Mouse (Mus musculus) thymus, postnatal 36 days (tissue): ENCODE data around the gene Tmem163.

Experiments used
- DNase-seq, 2 experiments: peaks; one replicate each; pipeline ENCODE4 v3.0.0; 2022; ENCODE audit warnings: mixed read lengths in 2 of 2

Tmem163 gene

GRCm38 (mm10) chr1:127642976-127643769 lies 36.2 kb downstream of the Tmem163 start:
- DNase-seq, result no peak

DNA sequence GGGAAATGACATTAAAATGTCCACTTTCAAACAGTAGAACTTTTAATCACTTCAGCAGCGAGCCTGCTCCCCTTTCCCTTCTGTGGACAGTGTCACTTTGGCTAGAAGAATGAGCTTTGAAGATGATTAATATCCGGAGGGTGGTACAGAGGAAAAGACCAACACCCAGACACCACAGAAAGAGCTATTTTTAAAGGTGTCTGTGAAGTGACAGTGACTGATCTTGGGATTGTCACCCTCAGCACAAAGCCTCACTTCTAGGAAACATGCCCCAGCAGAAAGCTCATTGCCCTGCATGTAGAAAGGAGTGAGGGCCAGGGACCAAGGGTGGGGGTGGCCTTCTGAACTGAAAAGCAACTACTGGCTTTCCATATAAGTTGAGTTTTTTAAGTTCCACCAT lies 41.4 kb downstream of the Tmem163 start:
- no peak for DNase-seq

DNA sequence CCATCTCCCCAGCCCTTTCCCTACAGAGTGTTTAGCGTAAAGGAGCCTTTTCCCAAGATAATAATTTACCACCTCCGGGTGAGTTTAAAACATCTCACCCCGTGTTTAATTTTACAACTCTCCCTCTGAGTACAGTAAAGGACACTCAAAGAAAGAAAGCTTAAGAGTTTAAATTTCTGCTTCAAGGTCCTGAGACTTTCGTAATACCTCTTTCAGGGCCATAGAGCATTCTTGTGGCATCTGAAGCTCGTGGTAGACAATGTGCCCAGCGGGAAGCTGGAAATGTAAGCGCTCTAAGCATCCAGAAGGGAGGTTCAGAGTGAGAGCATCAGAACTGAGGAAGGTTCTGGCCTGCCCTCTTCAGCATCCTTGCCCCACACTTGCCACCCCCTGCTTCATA lies 52.2 kb downstream of the Tmem163 start:
- no peak for DNase-seq

DNA sequence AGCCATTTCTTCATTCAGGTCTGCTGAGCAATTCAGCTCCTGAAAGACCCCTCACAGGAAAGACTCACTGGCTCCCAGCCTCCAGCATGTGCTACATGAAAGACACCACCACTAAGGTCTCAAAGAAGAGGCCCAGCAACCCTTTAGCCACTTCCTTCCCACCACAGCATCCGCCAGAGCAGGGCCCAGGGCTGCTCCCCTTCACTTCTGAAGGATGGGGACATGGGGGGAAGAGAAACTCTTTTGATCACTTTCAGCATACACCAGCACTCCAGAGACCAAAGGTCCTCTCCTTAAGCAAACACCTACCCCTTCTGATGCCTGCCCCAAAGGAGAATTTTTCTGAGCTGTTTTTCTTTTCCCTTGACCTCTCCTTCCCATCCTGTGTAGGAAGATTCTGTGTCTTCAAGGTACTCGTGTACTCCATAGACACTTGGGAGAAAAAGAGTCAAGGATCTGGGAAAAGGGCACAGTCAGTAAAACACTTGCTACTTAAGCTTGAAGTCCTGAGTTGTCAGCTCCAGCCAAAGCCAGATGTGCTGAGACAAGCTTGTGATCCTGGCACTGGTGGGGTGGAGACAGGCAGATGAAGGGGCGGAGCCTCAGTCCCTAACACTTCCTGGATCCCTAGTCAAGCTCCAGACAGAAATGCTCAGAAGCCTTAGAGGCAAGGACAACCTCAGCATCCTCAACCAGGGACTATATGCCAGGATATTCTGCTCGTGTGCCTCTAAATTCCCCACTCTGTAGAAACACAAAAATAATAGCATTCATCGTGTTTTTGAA lies 53.6 kb downstream of the Tmem163 start:
- peak; percentile 50 to 63 for DNase-seq

DNA sequence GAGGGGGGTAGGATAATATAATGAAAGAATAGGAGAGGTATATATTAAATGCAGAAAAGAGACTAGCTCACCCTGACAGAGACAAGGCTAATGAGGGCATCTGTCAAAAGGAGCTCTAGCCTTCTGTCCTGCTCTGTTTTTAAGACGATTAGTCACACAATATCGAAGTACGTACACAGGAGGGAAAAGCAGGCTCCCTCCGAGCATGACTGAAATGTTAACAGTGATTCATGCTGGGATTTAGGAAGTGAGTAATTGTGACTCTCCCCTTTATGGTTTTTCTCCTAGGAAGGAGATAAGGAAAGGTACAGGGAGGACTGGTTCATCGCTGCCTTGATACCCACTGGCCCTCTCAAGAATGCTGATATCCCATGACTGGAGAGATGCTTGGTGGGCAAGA lies 57.0 kb downstream of the Tmem163 start:
- no peak for DNase-seq

GRCm38 (mm10) chr1:127619036-127619435 lies 60.3 kb downstream of the Tmem163 start:
- DNase-seq, result no peak

DNA sequence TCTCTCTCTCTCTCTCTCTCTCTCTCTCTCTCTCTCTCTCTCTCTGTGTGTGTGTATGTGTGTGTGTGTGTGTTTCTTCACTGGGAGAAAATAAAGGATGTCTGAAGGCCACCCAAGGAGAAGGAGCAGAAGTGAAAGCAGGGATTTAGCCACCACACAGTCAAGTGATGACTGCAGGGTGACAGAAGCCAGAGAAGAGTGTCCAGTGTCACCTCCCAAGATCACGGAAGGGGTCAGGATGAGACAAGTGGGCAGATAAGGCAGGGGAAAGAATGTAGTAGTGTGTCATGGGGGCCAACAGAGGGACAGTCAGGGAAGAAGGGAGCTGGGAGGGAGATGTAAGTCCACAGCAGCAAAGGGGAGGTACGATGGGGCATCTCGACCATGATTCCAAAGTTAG lies 69.0 kb downstream of the Tmem163 start:
- DNase-seq, result no peak

DNA sequence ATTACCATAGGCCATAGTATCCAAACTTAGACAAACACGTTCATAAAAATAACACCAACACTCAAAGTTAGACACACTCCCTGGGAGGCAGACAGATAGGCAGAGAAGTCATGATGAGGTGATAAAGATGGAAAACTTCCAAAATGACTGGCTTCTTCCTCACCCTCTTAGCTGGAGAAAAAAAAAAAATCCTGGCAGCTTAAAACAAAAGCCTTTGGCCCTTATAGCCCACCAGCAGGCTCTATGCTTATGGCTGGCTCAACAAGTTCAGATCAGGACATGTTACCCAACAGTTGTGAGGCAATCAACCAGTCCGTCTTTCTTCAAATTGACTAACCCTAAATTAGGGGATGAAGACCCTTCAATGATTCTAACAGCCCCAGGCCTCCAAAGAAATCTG lies 69.5 kb downstream of the Tmem163 start:
- DNase-seq, result no peak

- no peak for DNase-seq
Observed at GRCm38 (mm10) chr1:127608326-127608725, 71.0 kb downstream of the Tmem163 start.

DNA sequence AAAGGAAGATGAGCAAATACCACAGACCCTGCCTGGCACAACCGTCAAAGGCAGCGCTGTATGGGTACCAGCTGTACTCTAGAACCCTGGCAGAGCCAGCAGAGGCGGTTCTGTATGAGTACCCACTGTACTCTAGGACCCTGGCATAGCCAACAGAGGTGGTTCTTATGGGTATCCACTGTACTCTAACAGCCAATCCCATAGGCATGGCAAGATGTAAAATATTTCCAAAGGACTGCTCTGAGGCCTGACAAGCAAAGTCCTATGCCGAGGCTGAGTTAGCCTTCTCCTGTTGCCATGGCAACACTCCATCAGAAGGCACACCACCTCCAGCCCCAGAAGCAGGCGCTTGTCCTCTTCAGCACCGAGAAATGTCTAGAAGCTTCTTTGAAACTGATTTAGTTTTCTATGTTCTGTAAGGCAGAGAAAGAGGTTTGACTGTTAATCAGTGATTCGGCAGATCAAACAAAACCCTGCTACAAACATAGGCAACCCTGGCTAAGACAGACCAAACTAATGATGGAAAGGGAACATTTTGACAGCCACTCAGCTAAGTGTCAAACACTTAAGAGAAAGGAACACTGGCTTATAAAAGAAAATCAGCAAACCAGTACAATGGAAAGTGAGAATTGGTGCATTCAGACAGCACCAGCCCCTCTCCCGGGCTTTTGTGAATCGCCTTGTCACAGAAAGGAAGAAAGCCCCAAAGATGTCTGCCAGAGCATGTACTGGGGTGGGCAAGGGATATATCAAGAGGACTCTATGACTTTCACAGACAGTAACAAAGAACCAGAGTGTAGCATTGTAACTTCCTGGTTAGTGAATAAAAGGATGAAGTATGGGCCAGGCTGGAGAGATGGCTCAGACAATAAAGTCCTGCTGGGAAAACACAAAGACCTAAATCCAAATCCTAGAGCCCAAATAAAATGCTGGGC lies 75.4 kb downstream of the Tmem163 start:
- no peak for DNase-seq

DNA sequence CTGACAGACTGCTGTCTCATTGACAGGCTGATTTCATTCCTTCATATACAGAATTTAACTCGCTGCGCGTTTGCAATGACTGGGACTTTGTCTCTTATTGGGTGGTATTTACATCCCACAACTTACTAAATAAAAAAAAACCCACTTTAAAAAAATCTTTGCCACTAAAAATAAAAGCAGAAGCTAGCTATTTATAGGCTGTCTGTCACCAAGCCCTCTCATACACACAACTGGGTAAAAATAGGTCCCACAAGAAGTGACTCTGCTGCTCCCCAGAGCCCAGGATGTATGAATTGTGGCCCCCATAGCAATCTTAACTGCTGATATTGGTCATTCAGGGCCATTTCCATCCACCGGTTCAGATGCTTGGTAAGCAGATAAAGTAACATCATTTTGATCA lies 83.2 kb downstream of the Tmem163 start:
- no peak for DNase-seq

DNA sequence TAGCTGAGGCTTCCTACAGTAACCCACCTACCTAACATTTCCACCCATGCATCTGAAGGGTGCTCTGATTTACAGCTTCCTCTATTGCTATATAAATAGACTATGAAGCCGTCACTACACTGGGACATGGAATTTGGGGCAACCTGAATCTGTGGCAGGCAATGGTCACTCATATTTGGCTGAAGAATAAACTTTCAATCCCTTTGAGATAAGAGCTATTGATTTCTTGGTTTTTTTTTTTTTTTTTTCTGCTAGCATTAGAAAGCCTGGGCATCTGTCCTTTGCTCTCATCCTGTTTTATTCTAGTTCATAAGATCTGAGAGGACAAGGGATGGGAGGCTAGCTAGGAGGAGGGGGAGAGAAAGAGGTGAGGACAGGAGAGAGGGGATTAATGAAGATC lies 83.6 kb downstream of the Tmem163 start:
- no peak for DNase-seq

- DNase-seq, result no peak
Observed at GRCm38 (mm10) chr1:127589542-127589941, 89.8 kb downstream of the Tmem163 start.

GRCm38 (mm10) chr1:127587071-127587470 lies 92.3 kb downstream of the Tmem163 start:
- DNase-seq, result no peak

GRCm38 (mm10) chr1:127586156-127586555 lies 93.2 kb downstream of the Tmem163 start:
- no peak for DNase-seq

DNA sequence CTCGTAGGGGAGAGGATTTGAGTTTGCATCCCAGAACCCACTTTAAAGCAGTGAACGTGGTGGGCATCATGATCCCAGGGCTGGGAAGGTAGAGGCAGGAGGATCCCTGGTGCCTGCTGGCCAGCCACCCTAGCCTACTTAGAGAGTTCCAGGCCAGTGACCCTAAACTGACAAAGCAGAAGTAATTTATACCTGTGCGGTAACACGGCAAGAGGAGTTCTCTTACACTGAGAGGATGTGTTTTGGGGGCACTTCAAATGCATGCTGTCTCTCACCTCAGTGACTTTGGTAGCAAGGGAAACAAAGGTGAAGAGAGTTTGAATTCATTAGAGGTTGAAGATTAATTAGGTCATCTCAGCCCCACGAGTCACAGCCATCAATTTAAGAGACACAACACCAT lies 101.4 kb downstream of the Tmem163 start:
- no peak for DNase-seq

DNA sequence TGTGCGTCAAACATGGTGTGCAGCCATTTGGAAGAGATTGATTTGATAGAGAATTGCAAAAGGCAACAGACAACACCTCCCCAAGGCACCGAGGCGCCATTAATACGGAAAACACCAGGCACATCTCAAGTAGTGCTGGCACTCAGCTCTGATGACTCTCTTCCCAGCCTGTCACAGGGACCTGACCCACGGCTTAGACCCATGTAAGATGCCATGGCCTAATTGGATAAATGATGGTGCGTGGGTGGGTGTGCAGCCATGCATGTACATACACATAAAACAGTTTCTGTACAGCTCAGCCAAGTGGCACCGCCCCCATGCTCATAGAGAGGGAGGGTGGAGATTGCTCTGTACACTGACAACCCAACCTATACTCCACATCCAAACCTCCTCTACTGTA lies 102.3 kb downstream of the Tmem163 start:
- DNase-seq, result no peak

- DNase-seq, result no peak
Observed at GRCm38 (mm10) chr1:127576563-127576962, 102.8 kb downstream of the Tmem163 start.

GRCm38 (mm10) chr1:127576143-127576542 lies 103.2 kb downstream of the Tmem163 start:
- no peak for DNase-seq

DNA sequence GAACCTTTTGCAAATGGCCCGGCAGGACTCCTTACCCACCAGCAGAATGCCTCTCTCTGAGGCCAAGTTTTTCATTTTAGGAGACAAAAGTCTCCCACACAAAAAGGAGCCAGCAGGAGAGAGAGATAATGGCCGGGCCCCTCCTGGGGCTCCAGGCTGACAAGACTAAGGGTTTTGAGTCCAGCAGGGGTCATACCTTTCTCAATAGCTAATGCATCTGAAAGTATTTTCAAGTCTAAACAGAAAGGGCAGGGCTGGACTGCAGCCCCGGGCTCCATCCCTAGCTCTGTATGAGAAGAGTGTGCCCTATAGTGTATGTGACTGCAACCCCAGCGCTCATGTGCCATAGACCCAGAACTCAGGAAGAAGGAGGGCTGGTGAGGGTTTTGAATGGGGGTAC lies 103.7 kb downstream of the Tmem163 start:
- DNase-seq, result no peak

DNA sequence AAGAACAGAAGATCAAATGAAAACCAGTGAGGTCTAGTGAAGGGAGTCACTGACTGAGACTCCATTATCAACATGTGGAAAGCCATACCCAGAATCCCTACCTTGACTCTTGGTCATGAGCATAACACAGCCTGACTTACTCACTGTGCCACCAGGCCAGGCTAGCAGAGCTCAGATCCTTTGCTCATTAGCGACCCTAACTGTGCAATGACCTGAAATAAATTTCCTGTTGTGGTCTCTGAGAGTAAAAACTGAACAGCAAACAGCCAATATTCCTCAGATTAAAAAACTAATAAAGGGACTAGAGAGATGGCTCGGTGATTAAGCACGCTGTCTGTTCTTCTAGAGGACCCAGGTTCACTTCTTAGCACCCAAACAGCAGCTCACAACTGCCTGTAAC lies 106.2 kb downstream of the Tmem163 start:
- no peak for DNase-seq

GRCm38 (mm10) chr1:127568641-127569040 lies 110.7 kb downstream of the Tmem163 start:
- no peak for DNase-seq

DNA sequence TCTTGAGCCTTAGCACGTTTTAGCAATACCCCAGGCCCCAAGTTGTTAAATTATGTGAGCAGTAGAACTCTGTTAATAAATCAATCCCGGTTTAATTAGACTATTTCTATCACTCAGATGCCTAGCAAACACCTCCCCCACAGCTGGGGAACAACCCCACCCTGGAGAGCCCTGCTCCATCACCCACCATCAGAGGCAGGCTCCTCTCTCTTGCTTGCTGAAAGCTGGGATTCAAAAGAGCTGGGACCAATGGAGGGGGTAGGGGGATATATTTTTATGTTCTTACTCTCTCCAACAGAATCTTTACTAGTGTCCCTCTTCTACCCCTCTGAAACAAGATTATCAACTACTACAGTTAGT lies 122.9 kb downstream of the Tmem163 start:
- DNase-seq, result no peak
